Mouse (Mus musculus): ENCODE data around the gene Sim2.

DNA sequence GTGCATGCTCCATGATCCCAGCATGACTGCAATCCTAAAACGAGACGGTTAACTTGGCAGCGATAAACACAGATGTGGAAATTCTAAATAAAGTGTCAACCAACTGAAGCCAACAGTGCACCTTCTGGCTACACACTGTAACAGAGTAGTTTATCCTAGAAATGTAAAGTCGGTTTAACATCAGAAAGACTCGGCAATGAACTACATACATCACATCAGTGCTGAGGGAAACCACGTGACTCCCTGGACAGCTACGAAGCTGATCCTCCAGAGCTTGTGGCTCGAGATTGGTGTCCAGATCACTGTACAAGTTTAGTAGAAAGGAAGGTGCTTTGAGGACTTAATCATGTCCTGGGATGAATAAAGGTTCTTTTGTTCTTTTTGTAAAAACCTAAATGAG is 73.1 kb downstream of the Sim2 start:
- TF ChIP-seq CTCF (IDR thresholded peaks at IDR 0.05; ENCODE audit: low read depth) = no peak
- no peak for TF ChIP-seq EP300 (IDR thresholded peaks at IDR 0.05; ENCODE audit: low read depth)

Measured in heart, postnatal 0 days (tissue).